In genomic region chr14:75713661-75714060, GRCm38 (mm10) we compare ENCODE assay signal across 13 mouse cellular contexts. TPM values are rescaled to one million over a fixed set of nuclear protein-coding genes. Genes with fewer than 3 reads are reported as not detected.
DNase-seq lines count a peak whose midpoint lies in the region; ATAC-seq and TF ChIP-seq lines count a peak whose summit lies in the region.
"Had no signal": no experiment of that assay in that cellular context is flagged by ENCODE, and none has a peak within 500 bp of the region (broad histone marks: within the 10 kb centered on the region; RNA-seq: fewer than 3 reads in every experiment).

No protein-coding gene starts in this region.

- no peaks in the 10 kb centered on the region for H3K4me1 ChIP-seq in heart, postnatal 0 days (ENCODE audit: control insufficient read depth, insufficient read depth)
- H3K4me1 ChIP-seq in lung, embryonic 14.5 days (ENCODE audit: insufficient read depth): no peaks in the 10 kb centered on the region
- H3K4me1 ChIP-seq in lung, adult 2 months (ENCODE audit: control insufficient read depth, insufficient read depth, low read length): no peaks in the 10 kb centered on the region
- H3K4me1 ChIP-seq in MEL (ENCODE audit: control insufficient read depth in 1 of 2, insufficient read depth in 2 of 2, low read length in 2 of 2): no peaks in the 10 kb centered on the region

- 80% methylated on average over 4 of the region's 4 CpGs for WGBS in heart, postnatal 0 days
- 72% methylated on average over 4 of the region's 4 CpGs for WGBS in lung, embryonic 14.5 days
- WGBS in lung, adult 2 months: 75% methylated on average over 4 of the region's 4 CpGs

- no peaks in the 10 kb centered on the region for H3K9me3 ChIP-seq in heart, postnatal 0 days (replicated peaks; ENCODE audit: control insufficient read depth, low read length)
- H3K9me3 ChIP-seq in lung, embryonic 14.5 days (ENCODE audit: low read depth, low read length): no peaks in the 10 kb centered on the region
- no peaks in the 10 kb centered on the region for H3K9me3 ChIP-seq in MEL (replicated peaks; ENCODE audit: insufficient read depth, low read length)
- H3K9me3 ChIP-seq: G1E had no signal

- no peaks in the 10 kb centered on the region for H3K27me3 ChIP-seq in heart, postnatal 0 days (ENCODE audit: control insufficient read depth, insufficient read depth, low read length)
- no peaks in the 10 kb centered on the region for H3K27me3 ChIP-seq in lung, embryonic 14.5 days (ENCODE audit: insufficient read depth, low read length)
- no peaks in the 10 kb centered on the region for H3K27me3 ChIP-seq in MEL (ENCODE audit: control insufficient read depth in 1 of 2, insufficient read depth in 2 of 2, low read length in 2 of 2)

- no peak overlapping the region for H3K27ac ChIP-seq in heart, postnatal 0 days (ENCODE audit: low read depth)
- H3K27ac ChIP-seq in lung, embryonic 14.5 days (ENCODE audit: low read depth): no peak overlapping the region
- H3K27ac ChIP-seq in MEL (ENCODE audit: control insufficient read depth, low read depth, low read length): no peak overlapping the region

- peak; percentile 7 for TF ChIP-seq RAD21 in MEL (IDR thresholded peaks at IDR 0.05; ENCODE audit: low read depth, low read length)

- DNase-seq in heart, postnatal 0 days (ENCODE audit: low spot score): no peak
- no peak for DNase-seq in heart, postnatal 25 days (ENCODE audit: low spot score)
- peak; percentile 23 for DNase-seq in lung, embryonic 14.5 days
- no peak for DNase-seq in lung, adult 2 months
- DNase-seq in MEL (ENCODE audit: low read depth, low spot score): peak; percentile 21
- DNase-seq in embryo, embryonic 11 days: peak; percentile 14
- DNase-seq in urinary bladder, adult 2 months (ENCODE audit: low spot score): no peak
- DNase-seq: cerebellum, postnatal 36 days; gastrocnemius, postnatal 36 days; heart, postnatal 14 days; kidney, adult 8-10 months; lung, postnatal 36 days had no signal

- no peak for ATAC-seq in heart, postnatal 0 days (ENCODE audit: insufficient read depth, low read depth)
- ATAC-seq in lung, embryonic 14.5 days (ENCODE audit: insufficient read depth): no peak

- TF ChIP-seq POLR2A in lung, adult 2 months (IDR thresholded peaks at IDR 0.05; ENCODE audit: borderline replicate concordance, extremely low read depth, low read depth, low read length): no peak
- TF ChIP-seq POLR2A in MEL (IDR thresholded peaks at IDR 0.05; ENCODE audit: control insufficient read depth in 1 of 2, insufficient read depth in 1 of 2, low read depth in 1 of 2, low read length in 2 of 2, poor library complexity in 1 of 2): no peak

- TF ChIP-seq CTCF in heart, postnatal 0 days (IDR thresholded peaks at IDR 0.05; ENCODE audit: low read depth): peak; percentile 24
- TF ChIP-seq CTCF in lung, embryonic 14.5 days (IDR thresholded peaks at IDR 0.05; ENCODE audit: low read depth): peak; percentile 47
- TF ChIP-seq CTCF in lung, adult 2 months (IDR thresholded peaks at IDR 0.05; ENCODE audit: insufficient read depth, low read length): no peak
- peak in 1 of 3 experiments; percentile 30; a peak in 2 of 6 replicates for TF ChIP-seq CTCF in MEL (IDR thresholded peaks at IDR 0.05 in 2 of 3, conservative IDR thresholded peaks at IDR 0.05 in 1 of 3; ENCODE audit: control insufficient read depth in 1 of 3, insufficient read depth in 1 of 3, low read depth in 2 of 3, low read length in 3 of 3, poor library complexity in 1 of 3, severe bottlenecking in 1 of 3)

- no peak overlapping the region for H3K4me3 ChIP-seq in heart, postnatal 0 days (ENCODE audit: low read depth, low read length)
- H3K4me3 ChIP-seq in lung, embryonic 14.5 days (ENCODE audit: low read depth, low read length): no peak overlapping the region
- H3K4me3 ChIP-seq in lung, adult 2 months (replicated peaks; ENCODE audit: extremely low read depth, low read depth, low read length): no peak overlapping the region
- no peak overlapping the region for H3K4me3 ChIP-seq in MEL (ENCODE audit: control insufficient read depth in 1 of 2, insufficient read depth in 1 of 2, low read depth in 2 of 2, low read length in 2 of 2)

- TF ChIP-seq EP300 in heart, postnatal 0 days (IDR thresholded peaks at IDR 0.05; ENCODE audit: low read depth): no peak
- no peak for TF ChIP-seq EP300 in MEL (IDR thresholded peaks at IDR 0.05; ENCODE audit: low read depth in 1 of 2, low read length in 2 of 2)

- H3K79me2 ChIP-seq in MEL (ENCODE audit: control insufficient read depth, insufficient read depth, low read length, poor library complexity): no peaks in the 10 kb centered on the region

- no peak overlapping the region for H3K4me2 ChIP-seq in heart, postnatal 0 days (ENCODE audit: low read depth, low read length)
- no peak overlapping the region for H3K4me2 ChIP-seq in lung, embryonic 14.5 days

- intact Hi-C loops in heart, postnatal 25 days (cut with DNase I): no loop called here

- H3K9ac ChIP-seq in heart, postnatal 0 days (replicated peaks; ENCODE audit: low read depth, low read length): no peak overlapping the region
- no peak overlapping the region for H3K9ac ChIP-seq in lung, embryonic 14.5 days
- no peak overlapping the region for H3K9ac ChIP-seq in MEL (ENCODE audit: control insufficient read depth, low read depth, low read length, poor library complexity, severe bottlenecking)

- H3K36me3 ChIP-seq in heart, postnatal 0 days (replicated peaks; ENCODE audit: control insufficient read depth, insufficient read depth, low read length): peaks cover 91% of the 10 kb centered on the region
- peaks cover 86% of the 10 kb centered on the region for H3K36me3 ChIP-seq in lung, embryonic 14.5 days (ENCODE audit: insufficient read depth)
- peaks cover 0 to 32% of the 10 kb centered on the region in 2 experiments; a peak in 2 of 4 replicates for H3K36me3 ChIP-seq in MEL (ENCODE audit: control insufficient read depth in 1 of 2, insufficient read depth in 2 of 2, low read length in 2 of 2)

TF ChIP-seq in MEL, 35 proteins besides CTCF, POLR2A, EP300 and RAD21:
- TF ChIP-seq ZNF384 (IDR thresholded peaks at IDR 0.05; ENCODE audit: low read depth, low read length) (no peak), SMC3 (IDR thresholded peaks at IDR 0.05; ENCODE audit: low read depth, low read length) (0 out of 2 replicates have a peak, but pooled peaks have one; percentile 20)

RNA-seq across cellular contexts. Expression of gene Cog3, which starts 40.7 kb away (rescaled TPM):
- 12.9 and 18.3 TPM in 2 replicates for total RNA-seq in heart, postnatal 0 days (2014; rRNA removed; ENCODE audit: low replicate concordance)
- 7.6 and 8.6 TPM in 2 replicates for polyA plus RNA-seq in heart, postnatal 0 days (2015; fragmentation: Nextera tagmentation; extraction: Ambion mirVana)
- total RNA-seq in heart, postnatal 25 days (2021): 10 to 100 TPM; 13.0 to 13.5 TPM
- polyA plus RNA-seq in lung, embryonic 14.5 days (2014; fragmentation: Nextera tagmentation; extraction: Ambion mirVana): 25.4 and 26.1 TPM in 2 replicates
- polyA plus RNA-seq in lung, adult 2 months (2012; rRNA removed): 8.5 and 11.0 TPM in 2 replicates
- 15.3 and 16.7 TPM in 2 replicates for total RNA-seq in MEL (2012; rRNA removed)
- 10 to 100 TPM; 15.3 to 46.1 TPM for polyA plus RNA-seq in MEL (2012; ENCODE audit: insufficient read depth in 1 of 2, insufficient read length in 2 of 2, low read depth in 1 of 2, low replicate concordance in 2 of 2, missing spikeins in 1 of 2)
- polyA plus RNA-seq in urinary bladder, adult 2 months (2012; rRNA removed): 22.4 and 25.1 TPM in 2 replicates

Comparison
In these comparisons a context has a peak if more than half of its experiments do, and no peak if none do; other contexts are left out.
1. DNase-seq: peak in lung, embryonic 14.5 days (single experiment), MEL (single experiment) and embryo, embryonic 11 days (single experiment); none in heart, postnatal 0 days (single experiment), heart, postnatal 25 days (single experiment), lung, adult 2 months (single experiment) and urinary bladder, adult 2 months (single experiment).